Mouse (Mus musculus) heart, embryonic 12.5 days (tissue): ENCODE data around the gene Rai1. TPM values are rescaled to one million over a fixed set of nuclear protein-coding genes. Genes with fewer than 3 reads are reported as not detected.
A peak's percentile ranks its signal among the peaks of the same experiment; 100 is the strongest.

ENCODE experiments used
- ATAC-seq: fragments of 200-750 bp; cut with Nextera tagmentation; 2 replicates; pipeline ENCODE4 v1.8.0; 2017; ENCODE audit warnings: moderate TSS enrichment, moderate library complexity; ENCODE audit not compliant: insufficient number of reproducible peaks, low FRiP score
- H3K27ac ChIP-seq: fragments of 300-500 bp; sonication (generic); 2 replicates; pipeline ENCODE4 v1.5.1; 2016; ENCODE audit warnings: mild to moderate bottlenecking, moderate library complexity; ENCODE audit not compliant: poor library complexity, severe bottlenecking
- H3K27me3 ChIP-seq: fragments of 300-500 bp; sonication (generic); replicated peaks from 2 replicates; pipeline ENCODE4 v1.6.1; 2016; ENCODE audit warnings: mild to moderate bottlenecking, moderate library complexity
- H3K36me3 ChIP-seq: fragments of 300-500 bp; sonication (generic); 2 replicates; pipeline ENCODE4 v1.6.1; 2016; ENCODE audit warnings: mild to moderate bottlenecking, moderate library complexity
- H3K4me1 ChIP-seq: fragments of 300-500 bp; sonication (generic); replicated peaks from 2 replicates; pipeline ENCODE4 v1.6.1; 2016; ENCODE audit warnings: mild to moderate bottlenecking
- H3K4me2 ChIP-seq: fragments of 300-500 bp; sonication (generic); 2 replicates; pipeline ENCODE4 v1.6.1; 2016; ENCODE audit warnings: mild to moderate bottlenecking, moderate library complexity
- H3K4me3 ChIP-seq: fragments of 300-500 bp; sonication (generic); 2 replicates; pipeline ENCODE4 v1.5.1; 2016; ENCODE audit warnings: mild to moderate bottlenecking
- H3K9ac ChIP-seq: fragments of 300-500 bp; sonication (generic); 2 replicates; pipeline ENCODE4 v1.6.1; 2016; ENCODE audit warnings: mild to moderate bottlenecking, moderate library complexity
- H3K9me3 ChIP-seq: fragments of 300-500 bp; sonication (generic); replicated peaks from 2 replicates; pipeline ENCODE4 v1.6.1; 2016; ENCODE audit warnings: mild to moderate bottlenecking, moderate library complexity
- WGBS: fragments of 180-500 bp; shearing (Covaris S2); methylation state at CpG from one replicate; pipeline ENCODE4 v1.1.7; 2016; 5-methylcytosine and 5-hydroxymethylcytosine counted together
- polyA plus RNA-seq: library from polyadenylated mRNA; unstranded; fragments of >200 nt; fragmentation: Nextera tagmentation; extraction: Ambion mirVana; gene quantifications from 2 replicates; pipeline ENCODE4 v1.2.1, GENCODE M21; 2016

The Rai1 gene
- polyA plus RNA-seq, 1 experiment from 2014 or later: 22.2 TPM

GRCm38 (mm10) chr11:60222085-60222468, 117.3 kb downstream of the Rai1 start:
- peaks cover 16% of the 10 kb centered on the region for H3K36me3 ChIP-seq
- 56% methylated on average over 3 of the region's 3 CpGs for WGBS
- no peaks in the 10 kb centered on the region for H3K9me3 ChIP-seq
- no peaks in the 10 kb centered on the region for H3K27me3 ChIP-seq
- H3K4me1 ChIP-seq: peaks cover 57% of the 10 kb centered on the region
- 0 out of 2 replicates have a peak overlapping the region, but pooled peaks have one; percentile 38 for H3K9ac ChIP-seq
- peak overlapping the region; percentile 93; the same call in 1 of the 2 replicates for H3K27ac ChIP-seq
- ATAC-seq: no peak
- H3K4me2 ChIP-seq: peak overlapping the region; percentile 77
- peak overlapping the region; percentile 48 for H3K4me3 ChIP-seq

GRCm38 (mm10) chr11:60222469-60223236, 117.8 kb downstream of the Rai1 start, which contains the start of gene Srebf1:
TSS of gene Srebf1 (minus strand) at chr11:60222581.
- peak; percentile 90 for ATAC-seq
- Histone ChIP-seq H3K9me3 (no peaks in the 10 kb centered on the region), H3K27me3 (no peaks in the 10 kb centered on the region), H3K9ac (peak within 1 kb of the TSS; percentile 64), H3K36me3 (peaks cover 12% of the 10 kb centered on the region; the same call in 1 of the 2 replicates), H3K27ac (peak within 1 kb of the TSS; percentile 93), H3K4me1 (peaks cover 52% of the 10 kb centered on the region), H3K4me2 (peak within 1 kb of the TSS; percentile 77), H3K4me3 (peak within 1 kb of the TSS; percentile 48)
- WGBS: 3% methylated on average over 46 of the region's 46 CpGs

- H3K9ac ChIP-seq: no peak overlapping the region
- ATAC-seq: no peak
- H3K4me1 ChIP-seq: peaks cover 51% of the 10 kb centered on the region
- H3K36me3 ChIP-seq: peaks cover 5% of the 10 kb centered on the region
- no peaks in the 10 kb centered on the region for H3K9me3 ChIP-seq
- no peak overlapping the region for H3K4me2 ChIP-seq
- no peak overlapping the region for H3K27ac ChIP-seq
- H3K4me3 ChIP-seq: no peak overlapping the region
- no peaks in the 10 kb centered on the region for H3K27me3 ChIP-seq
- WGBS: 54% methylated on average over 4 of the region's 4 CpGs
Measured at GRCm38 (mm10) chr11:60224676-60225075, 119.9 kb downstream of the Rai1 start.

- Histone ChIP-seq H3K4me3 (no peak overlapping the region), H3K27me3 (no peaks in the 10 kb centered on the region), H3K27ac (no peak overlapping the region), H3K9ac (no peak overlapping the region), H3K4me2 (no peak overlapping the region), H3K9me3 (no peaks in the 10 kb centered on the region), H3K4me1 (peaks cover 50% of the 10 kb centered on the region), H3K36me3 (peaks cover 9% of the 10 kb centered on the region)
- no peak for ATAC-seq
- 66% methylated on average over 1 of the region's 1 CpGs for WGBS
Measured at GRCm38 (mm10) chr11:60225874-60226273, 121.1 kb downstream of the Rai1 start.

- H3K27ac ChIP-seq: peak overlapping the region; percentile 66
- peaks cover 54% of the 10 kb centered on the region for H3K4me1 ChIP-seq
- ATAC-seq: no peak
- 36% methylated on average over 3 of the region's 3 CpGs for WGBS
- peaks cover 9% of the 10 kb centered on the region for H3K36me3 ChIP-seq
- no peak overlapping the region; the same call in 1 of the 2 replicates for H3K9ac ChIP-seq
- no peak overlapping the region for H3K4me2 ChIP-seq
- no peaks in the 10 kb centered on the region for H3K27me3 ChIP-seq
- H3K9me3 ChIP-seq: no peaks in the 10 kb centered on the region
- H3K4me3 ChIP-seq: no peak overlapping the region
Measured at GRCm38 (mm10) chr11:60228525-60228924, 123.7 kb downstream of the Rai1 start.

GRCm38 (mm10) chr11:60229821-60230220, 125.0 kb downstream of the Rai1 start:
- H3K27me3 ChIP-seq: no peaks in the 10 kb centered on the region
- WGBS: 77% methylated on average over 13 of the region's 13 CpGs
- no peaks in the 10 kb centered on the region for H3K9me3 ChIP-seq
- ATAC-seq: no peak
- H3K4me2 ChIP-seq: no peak overlapping the region
- no peak overlapping the region for H3K4me3 ChIP-seq
- no peak overlapping the region for H3K27ac ChIP-seq
- peaks cover 9% of the 10 kb centered on the region for H3K36me3 ChIP-seq
- H3K4me1 ChIP-seq: peaks cover 53% of the 10 kb centered on the region
- no peak overlapping the region for H3K9ac ChIP-seq

GRCm38 (mm10) chr11:60230512-60230911, 125.7 kb downstream of the Rai1 start:
- ATAC-seq: no peak
- Histone ChIP-seq H3K4me2 (no peak overlapping the region), H3K9ac (no peak overlapping the region), H3K4me1 (peaks cover 53% of the 10 kb centered on the region), H3K27ac (no peak overlapping the region), H3K4me3 (no peak overlapping the region), H3K27me3 (no peaks in the 10 kb centered on the region), H3K9me3 (no peaks in the 10 kb centered on the region), H3K36me3 (peaks cover 9% of the 10 kb centered on the region)
- 86% methylated on average over 7 of the region's 7 CpGs for WGBS

GRCm38 (mm10) chr11:60231326-60231725, 126.5 kb downstream of the Rai1 start:
- H3K27ac ChIP-seq: no peak overlapping the region
- 79% methylated on average over 3 of the region's 3 CpGs for WGBS

GRCm38 (mm10) chr11:60231951-60232350, 127.1 kb downstream of the Rai1 start:
- Histone ChIP-seq H3K36me3 (peaks cover 13% of the 10 kb centered on the region), H3K9me3 (no peaks in the 10 kb centered on the region), H3K4me2 (no peak overlapping the region), H3K27ac (no peak overlapping the region), H3K4me1 (peaks cover 47% of the 10 kb centered on the region), H3K27me3 (no peaks in the 10 kb centered on the region), H3K9ac (no peak overlapping the region), H3K4me3 (no peak overlapping the region)
- ATAC-seq: no peak
- WGBS: 49% methylated on average over 4 of the region's 4 CpGs

More at GRCm38 (mm10) chr11:60231326-60231725, 126.5 kb downstream of the Rai1 start:
- ATAC-seq: no peak
- Histone ChIP-seq H3K4me1 (peaks cover 47% of the 10 kb centered on the region), H3K27me3 (no peaks in the 10 kb centered on the region), H3K4me3 (no peak overlapping the region), H3K36me3 (peaks cover 9% of the 10 kb centered on the region), H3K4me2 (no peak overlapping the region), H3K9me3 (no peaks in the 10 kb centered on the region), H3K9ac (no peak overlapping the region)

GRCm38 (mm10) chr11:60232441-60233058, 127.7 kb downstream of the Rai1 start:
- peaks cover 18% of the 10 kb centered on the region for H3K36me3 ChIP-seq
- H3K9me3 ChIP-seq: no peaks in the 10 kb centered on the region
- peaks cover 47% of the 10 kb centered on the region for H3K4me1 ChIP-seq
- no peak for ATAC-seq
- WGBS: 78% methylated on average over 14 of the region's 14 CpGs
- H3K4me2 ChIP-seq: no peak overlapping the region
- no peaks in the 10 kb centered on the region for H3K27me3 ChIP-seq
- no peak overlapping the region for H3K4me3 ChIP-seq
- 0 out of 2 replicates have a peak overlapping the region, but pooled peaks have one; percentile 1 for H3K9ac ChIP-seq
- peak overlapping the region; percentile 69; the same call in 1 of the 2 replicates for H3K27ac ChIP-seq

GRCm38 (mm10) chr11:60233235-60233634, 128.4 kb downstream of the Rai1 start:
- WGBS: 63% methylated on average over 8 of the region's 8 CpGs
- Histone ChIP-seq H3K4me3 (no peak overlapping the region), H3K9me3 (no peaks in the 10 kb centered on the region), H3K9ac (peak overlapping the region; percentile 51; the same call in 1 of the 2 replicates), H3K27me3 (no peaks in the 10 kb centered on the region), H3K4me2 (no peak overlapping the region), H3K36me3 (peaks cover 18% of the 10 kb centered on the region), H3K4me1 (peaks cover 41% of the 10 kb centered on the region), H3K27ac (peak overlapping the region; percentile 69)
- ATAC-seq: no peak
